Mouse (Mus musculus) T-helper 17 cell (primary cell): ENCODE measurements at regions not wholly inside any gene's neighbourhood (a gene's known extent, or its start where the extent isn't known, plus 50 kb on each side); places are given as distances from the start of the nearest gene placed in this dataset.

ENCODE experiments used
- in situ Hi-C, 2 experiments: fragments of 300-600 bp; cut with MboI, MseI; formaldehyde crosslinking; loops; 1 replicate in 1 of 2; 2 replicates in 1 of 2; pipeline ENCODE4 v1.15.1; 2025; ENCODE audit warnings: high pct_unique_total_duplicates in 2 of 2

GRCm38 (mm10) chr3:105223671-105224070, 157.0 kb downstream of the 4930564D02Rik start:
- in situ Hi-C loops = no loop called here

- in situ Hi-C loops = no loop called here
Observed at GRCm38 (mm10) chr3:105227551-105227950, 160.9 kb downstream of the 4930564D02Rik start.

- in situ Hi-C loops = no loop called here
Observed at GRCm38 (mm10) chr3:105228401-105228800, 161.8 kb downstream of the 4930564D02Rik start.

GRCm38 (mm10) chr3:105241048-105241447, 174.4 kb downstream of the 4930564D02Rik start:
- in situ Hi-C loops = no loop called here

- in situ Hi-C loops = no loop called here
Observed at GRCm38 (mm10) chr3:105257096-105257495, 190.5 kb downstream of the 4930564D02Rik start.

- in situ Hi-C loops = no loop called here
Observed at GRCm38 (mm10) chr3:105275241-105275640, 176.9 kb upstream of the Kcnd3 start.

GRCm38 (mm10) chr3:105280971-105281370, 171.2 kb upstream of the Kcnd3 start:
- in situ Hi-C loops = no loop called here

- in situ Hi-C loops = no loop called here
Observed at GRCm38 (mm10) chr3:105281686-105282085, 170.4 kb upstream of the Kcnd3 start.

GRCm38 (mm10) chr3:105298273-105298672, 153.9 kb upstream of the Kcnd3 start:
- in situ Hi-C loops = no loop called here

- in situ Hi-C loops = loop anchor here in 1 of 2 experiments (25.0 kb wide), 1 partner anchor 1861 kb away; no protein-coding TSS in a partner anchor
Observed at GRCm38 (mm10) chr3:105300693-105301548, 151.2 kb upstream of the Kcnd3 start.

GRCm38 (mm10) chr3:105307676-105308075, 144.5 kb upstream of the Kcnd3 start:
- in situ Hi-C loops = loop anchor here in 1 of 2 experiments (25.0 kb wide), 1 partner anchor 1855 kb away; no protein-coding TSS in a partner anchor

- in situ Hi-C loops = loop anchor here in 1 of 2 experiments (25.0 kb wide), 1 partner anchor 1853 kb away; no protein-coding TSS in a partner anchor
Observed at GRCm38 (mm10) chr3:105309020-105309419, 143.1 kb upstream of the Kcnd3 start.

GRCm38 (mm10) chr3:105353268-105353667, 98.9 kb upstream of the Kcnd3 start:
- in situ Hi-C loops = no loop called here

GRCm38 (mm10) chr3:105354123-105354931, 97.8 kb upstream of the Kcnd3 start:
- in situ Hi-C loops = no loop called here

GRCm38 (mm10) chr3:105357511-105357910, 94.6 kb upstream of the Kcnd3 start:
- in situ Hi-C loops = no loop called here

GRCm38 (mm10) chr3:105359636-105360035, 92.5 kb upstream of the Kcnd3 start:
- in situ Hi-C loops = no loop called here

GRCm38 (mm10) chr3:105364685-105365084, 87.4 kb upstream of the Kcnd3 start:
- in situ Hi-C loops = no loop called here

- in situ Hi-C loops = no loop called here
Observed at GRCm38 (mm10) chr3:105366806-105367205, 85.3 kb upstream of the Kcnd3 start.

GRCm38 (mm10) chr3:105367972-105368371, 84.2 kb upstream of the Kcnd3 start:
- in situ Hi-C loops = no loop called here

GRCm38 (mm10) chr3:105372371-105372828, 79.7 kb upstream of the Kcnd3 start:
- in situ Hi-C loops = no loop called here

- in situ Hi-C loops = no loop called here
Observed at GRCm38 (mm10) chr3:105374306-105374705, 77.8 kb upstream of the Kcnd3 start.

- in situ Hi-C loops = no loop called here
Observed at GRCm38 (mm10) chr3:105374836-105375235, 77.3 kb upstream of the Kcnd3 start.
